Mouse (Mus musculus) mouse embryonic stem cell (cell line): ENCODE measurements around the gene BC048671.

ENCODE experiments used
- in situ Hi-C, 2 experiments: fragments of 300-500 bp; cut with MboI; formaldehyde crosslinking; loops; 1 replicate in 1 of 2; 3 replicates in 1 of 2; pipeline ENCODE4 v1.14.3; 2019 to 2020; ENCODE audit warnings: low sequenced_read_pairs in 2 of 2, low pct_unique_long_range_greater_than_20kb in 1 of 2, mixed read lengths in 1 of 2; ENCODE audit not compliant: unreplicated experiment in 1 of 2

The BC048671 gene

DNA sequence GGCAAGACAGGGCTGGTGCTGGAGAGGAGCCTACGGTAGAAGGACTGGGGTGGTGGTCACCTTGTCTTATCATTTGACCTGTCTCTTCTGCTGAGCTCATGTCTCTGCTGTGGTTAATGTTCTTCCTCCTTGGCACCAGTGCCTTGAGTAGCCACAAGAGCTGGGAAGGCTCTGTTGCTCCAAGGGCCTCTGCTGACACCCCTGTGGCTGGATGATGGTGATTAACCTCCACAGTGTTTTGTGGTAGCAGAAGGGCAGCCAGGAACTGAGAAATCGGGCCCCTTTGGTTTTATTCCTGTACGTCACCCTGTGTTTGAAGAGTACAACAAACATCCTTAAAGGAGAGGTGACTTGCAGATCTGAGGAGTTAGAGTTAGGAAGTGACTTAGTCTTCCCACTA, 33.2 kb downstream of the BC048671 start:
- in situ Hi-C loops = no loop called here

DNA sequence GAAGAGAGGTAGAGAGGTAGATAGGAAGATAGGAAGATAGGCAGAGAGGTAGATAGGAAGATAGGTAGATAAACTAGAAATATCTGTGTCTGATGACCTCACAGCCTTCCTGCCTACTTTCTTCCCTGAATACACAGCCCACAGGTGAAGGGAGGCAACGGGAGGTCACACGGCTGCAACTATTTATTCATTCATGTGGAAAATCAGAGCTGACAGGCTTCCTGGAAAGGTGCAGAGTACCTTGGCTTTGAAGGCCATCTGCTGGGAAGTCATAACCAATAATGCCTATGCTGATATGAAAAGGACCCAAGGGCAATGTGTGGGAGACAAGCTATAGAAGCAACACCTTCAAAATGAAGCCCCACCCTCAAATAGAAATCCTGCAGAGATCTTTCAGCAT, 41.3 kb downstream of the BC048671 start:
- in situ Hi-C loops = no loop called here

DNA sequence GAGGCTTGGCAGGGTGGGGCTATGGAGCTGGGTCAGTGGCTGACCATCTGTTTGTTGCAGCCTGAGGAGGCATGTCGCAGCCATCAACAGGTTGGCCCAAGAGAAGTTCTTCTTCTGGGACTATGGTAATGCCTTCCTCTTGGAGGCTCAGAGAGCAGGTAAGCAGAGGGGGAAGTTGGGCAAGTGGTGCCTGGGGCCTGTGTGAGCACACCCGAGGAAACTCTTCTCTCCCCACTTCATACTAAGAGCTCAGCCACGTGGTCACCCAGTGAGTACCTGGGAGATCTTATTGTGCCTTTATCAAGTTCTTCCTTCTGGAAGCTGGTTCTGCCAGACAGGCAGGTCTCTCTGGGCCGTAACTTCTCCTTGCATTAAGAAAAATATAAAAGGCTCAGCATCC, 46.2 kb downstream of the BC048671 start:
- in situ Hi-C loops = no loop called here

DNA sequence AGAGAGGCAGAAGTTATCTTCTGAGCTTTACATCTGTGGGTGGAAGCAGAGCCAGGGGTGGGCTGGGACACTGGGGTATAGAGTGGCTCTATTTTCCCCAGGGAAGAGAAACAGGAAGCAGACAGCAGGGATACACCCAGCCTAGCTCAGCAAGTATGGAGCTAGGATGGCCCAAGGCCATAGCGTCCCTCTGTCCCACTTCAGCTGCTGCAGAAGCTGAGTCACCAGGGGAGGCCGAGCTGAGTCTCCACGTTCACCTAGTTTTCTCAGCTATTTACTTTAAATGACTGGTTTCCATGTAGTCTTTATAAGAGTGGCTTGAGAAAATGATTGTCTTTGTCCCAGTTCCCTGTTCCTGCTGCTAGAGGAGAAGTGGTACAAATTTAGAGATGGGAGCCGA, 47.5 kb downstream of the BC048671 start:
- in situ Hi-C loops = no loop called here

DNA sequence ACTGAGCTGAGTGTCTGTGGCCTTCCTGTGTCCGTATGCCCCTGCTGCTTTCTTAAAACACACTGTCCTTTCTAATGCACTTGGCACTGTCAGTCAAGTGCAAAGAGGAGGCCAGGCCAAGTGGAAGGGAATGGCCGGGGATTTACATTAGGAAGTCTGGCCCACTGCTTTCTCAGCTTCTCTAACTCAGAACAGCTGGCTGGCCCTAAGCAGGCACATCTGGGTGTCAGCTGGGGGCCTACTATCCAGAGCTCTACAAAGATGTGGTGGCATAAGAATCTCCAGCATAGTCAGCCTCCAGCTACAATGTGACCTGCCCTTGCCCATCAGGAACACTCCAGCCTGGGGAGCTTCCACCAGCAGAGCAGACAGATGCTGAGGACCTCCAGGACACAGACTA, 49.0 kb downstream of the BC048671 start:
- in situ Hi-C loops = no loop called here
